Mouse (Mus musculus) layer of hippocampus, adult 11-12 months (tissue): ENCODE results near the gene Plpp6.

Experiments used
- DNase-seq: peaks from one replicate; pipeline ENCODE4 v3.0.0; 2022; ENCODE audit warnings: low spot score

Plpp6 gene

GRCm38 (mm10) chr19:28963842-28964551 lies at the start of gene Plpp6:
Gene Plpp6 (plus strand): TSS chr19:28963953.
- peak; percentile 78 for DNase-seq

DNA sequence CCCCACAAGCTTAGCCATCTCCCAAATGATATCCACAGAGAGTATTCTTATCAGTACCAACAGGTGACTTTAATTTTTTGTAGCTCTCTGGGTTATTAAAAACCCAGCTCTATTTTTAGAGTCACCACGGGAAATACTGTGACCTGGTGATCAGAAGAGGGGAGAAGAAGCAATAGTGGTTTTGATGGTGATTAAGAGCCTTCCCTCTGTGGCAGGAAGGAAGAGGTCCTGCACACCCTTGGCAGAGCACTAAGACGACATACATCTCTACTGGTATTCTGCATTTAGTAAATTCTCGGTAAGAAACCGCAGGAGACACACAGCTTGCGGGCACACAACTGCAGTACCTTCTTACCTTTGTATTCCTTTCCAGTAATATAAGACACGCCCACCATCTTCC lies 49.2 kb upstream of the Plpp6 start:
- no peak for DNase-seq

- DNase-seq: no peak
These were observed 48.0 kb upstream of the Plpp6 start for GRCm38 (mm10) chr19:28915602-28916250.

DNA sequence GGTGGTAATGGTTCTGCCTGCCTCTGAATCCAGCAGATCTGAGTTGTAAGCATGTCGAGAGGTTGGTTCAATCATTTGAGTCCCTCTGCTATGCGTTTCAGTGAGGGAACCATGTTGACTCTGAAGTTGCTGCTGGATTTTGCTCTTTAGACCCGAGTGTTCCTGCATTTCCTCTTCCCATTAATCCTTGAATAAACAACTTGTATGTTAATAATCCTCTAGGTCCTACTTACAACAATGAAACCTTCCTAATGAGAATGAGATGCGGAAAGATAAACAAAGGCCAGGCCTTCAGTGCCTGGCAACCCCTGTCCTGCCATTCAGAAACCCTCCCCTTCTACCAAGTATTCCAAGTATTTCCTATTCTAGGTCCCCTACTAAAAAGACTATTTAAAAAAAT lies 47.3 kb upstream of the Plpp6 start:
- no peak for DNase-seq

GRCm38 (mm10) chr19:28917839-28918238 lies 45.9 kb upstream of the Plpp6 start:
- no peak for DNase-seq

- DNase-seq: no peak
These were observed 37.4 kb upstream of the Plpp6 start for GRCm38 (mm10) chr19:28926366-28926765.

DNA sequence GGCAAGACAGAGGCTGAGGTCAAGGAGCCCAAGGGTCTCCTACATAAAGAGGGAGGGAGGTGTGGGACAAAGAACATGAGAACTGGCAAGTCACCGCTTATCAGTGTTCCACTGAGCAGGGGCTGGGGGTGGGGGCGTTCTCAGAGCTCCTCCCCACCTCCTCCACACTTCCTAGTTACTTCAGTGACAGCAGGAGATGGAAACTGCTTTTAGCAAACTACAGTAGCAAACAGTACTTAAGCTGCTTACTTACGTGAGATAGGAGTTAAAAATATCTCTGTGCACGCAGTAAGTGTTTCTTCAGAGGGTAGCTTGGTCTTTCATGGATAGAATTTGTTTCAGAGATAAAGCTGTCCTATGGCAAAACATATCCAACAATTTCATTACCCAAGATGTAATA lies 36.4 kb upstream of the Plpp6 start:
- no peak for DNase-seq

- DNase-seq: no peak
These were observed 34.7 kb upstream of the Plpp6 start for GRCm38 (mm10) chr19:28929034-28929433.

- no peak for DNase-seq
These were observed 28.9 kb upstream of the Plpp6 start for GRCm38 (mm10) chr19:28934897-28935296.

GRCm38 (mm10) chr19:28940135-28940874 lies 23.4 kb upstream of the Plpp6 start:
- DNase-seq: no peak

DNA sequence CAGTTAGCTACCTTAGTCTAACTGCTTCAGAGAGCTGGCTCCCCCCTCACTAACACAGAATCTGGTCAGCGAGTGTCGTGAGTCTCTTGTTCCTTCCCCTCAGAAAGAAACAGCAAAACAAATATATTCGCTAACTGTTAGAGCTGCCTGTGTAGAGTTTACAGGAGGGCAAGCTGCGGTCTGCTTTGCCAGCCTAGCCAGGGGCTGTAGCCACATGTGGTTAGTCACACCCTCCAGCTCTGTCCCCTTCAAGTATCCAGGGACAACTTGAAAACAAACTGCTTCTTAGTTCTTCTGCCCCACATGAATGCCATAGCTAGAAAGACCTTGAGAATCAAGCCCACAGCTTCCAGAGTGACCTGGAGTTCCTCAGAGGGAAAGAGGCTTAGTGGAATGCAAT lies 22.5 kb upstream of the Plpp6 start:
- no peak for DNase-seq

- DNase-seq: peak; percentile 16
These were observed 17.0 kb upstream of the Plpp6 start for GRCm38 (mm10) chr19:28946782-28947181.

- no peak for DNase-seq
These were observed 16.4 kb upstream of the Plpp6 start for GRCm38 (mm10) chr19:28947311-28947710.

GRCm38 (mm10) chr19:28951251-28951650 lies 12.5 kb upstream of the Plpp6 start:
- no peak for DNase-seq

DNA sequence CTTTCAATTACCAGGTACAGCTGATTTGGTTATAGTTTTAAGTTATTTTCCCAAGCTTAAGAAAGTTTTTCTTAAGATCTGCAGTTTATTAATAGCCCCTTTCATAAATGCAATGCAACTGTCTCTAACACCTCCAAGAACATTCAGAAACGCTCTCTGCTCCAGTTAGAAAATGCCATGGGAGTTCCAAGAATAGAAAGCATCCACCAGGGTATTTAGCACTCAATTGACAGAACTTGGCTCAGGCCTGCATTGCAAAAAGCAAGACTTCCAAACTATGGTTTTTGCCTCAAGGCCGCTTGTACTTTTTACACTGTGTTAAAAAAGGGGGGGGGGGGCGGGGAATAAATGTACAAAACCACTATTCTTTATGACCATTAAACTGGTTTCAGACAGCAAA lies 640 bp upstream of the Plpp6 start:
- DNase-seq: peak; percentile 35

DNA sequence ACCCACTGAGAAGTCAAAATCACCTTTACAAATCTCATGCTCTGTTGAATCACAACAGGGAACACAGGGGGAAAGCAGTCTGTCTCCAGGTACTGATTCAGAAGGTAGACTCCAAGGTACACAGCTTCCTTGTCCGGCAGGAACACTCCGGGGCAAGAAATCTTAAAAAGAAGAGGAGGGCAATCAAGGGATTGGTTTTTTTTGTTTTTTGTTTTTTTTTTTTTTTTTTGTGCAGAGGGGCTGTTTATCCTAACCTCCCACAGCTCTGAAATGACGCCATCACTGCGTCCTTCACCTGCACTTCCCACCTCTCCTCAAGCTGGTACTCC lies 276 bp upstream of the Plpp6 start:
- no peak for DNase-seq

GRCm38 (mm10) chr19:28964552-28964903 lies 775 bp downstream of the Plpp6 start:
- no peak for DNase-seq

DNA sequence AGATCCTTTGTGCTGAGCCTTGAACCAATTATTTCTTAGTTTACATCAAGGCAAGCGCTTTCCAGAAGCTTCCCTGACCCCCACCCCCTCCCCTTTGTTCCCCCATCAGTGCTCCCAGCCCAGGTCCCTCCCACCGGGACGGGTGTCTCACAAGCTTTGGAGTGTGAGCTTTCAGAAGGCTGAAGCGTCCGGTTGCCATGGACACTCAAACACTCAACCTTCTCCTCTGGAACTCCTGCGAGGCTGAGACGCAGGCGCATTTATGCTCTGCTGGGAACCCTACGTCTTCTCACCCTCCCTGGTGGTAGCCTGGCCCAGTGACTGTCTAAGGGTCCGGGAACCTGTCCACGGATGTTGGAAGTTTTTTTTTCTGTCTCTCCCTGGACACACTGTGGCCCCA lies 3.9 kb downstream of the Plpp6 start, which contains the start of gene 4430402I18Rik:
Gene 4430402I18Rik (minus strand): TSS at position 149 of the 400 bp plus-strand sequence.
- no peak for DNase-seq

DNA sequence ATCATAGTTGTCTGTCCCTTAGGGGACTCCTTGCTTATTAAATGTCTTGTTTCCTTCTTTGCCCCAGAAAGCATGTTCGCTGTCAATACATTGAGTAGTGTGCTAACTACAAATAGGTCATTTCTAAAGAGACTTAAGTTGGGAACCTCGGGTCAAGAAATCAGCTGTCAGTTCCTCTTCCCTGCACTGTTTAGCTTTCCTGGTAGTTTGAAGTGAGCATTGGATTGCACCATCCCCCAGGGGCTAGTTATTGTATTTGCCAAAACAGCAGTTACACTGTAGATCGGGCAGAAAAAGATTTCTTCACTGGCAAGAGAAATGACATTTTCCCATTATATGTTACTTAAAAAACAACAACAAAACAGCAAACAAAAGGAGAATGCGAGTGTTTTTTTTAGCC lies 4.4 kb downstream of the Plpp6 start:
- DNase-seq: no peak

DNA sequence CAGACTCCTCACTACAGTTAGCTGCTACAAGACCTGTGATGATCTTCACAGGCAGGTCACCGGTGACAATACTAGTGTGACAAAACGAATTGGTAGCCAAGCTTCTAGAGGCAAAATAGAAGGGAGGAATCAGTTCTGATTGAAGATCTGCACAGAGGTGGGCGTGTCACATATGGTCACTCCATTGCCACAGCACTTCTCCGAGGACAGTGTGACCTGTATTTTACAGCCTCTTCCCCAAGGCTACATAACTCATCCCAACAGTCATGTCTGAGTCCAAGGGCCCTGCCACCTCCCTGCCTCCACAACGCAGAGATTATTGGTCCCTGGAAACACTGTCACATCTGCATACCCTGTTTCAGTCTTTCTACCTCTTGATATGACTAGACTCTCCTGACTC lies 5.5 kb downstream of the Plpp6 start:
- DNase-seq: no peak

- DNase-seq: no peak
These were observed 6.5 kb downstream of the Plpp6 start for GRCm38 (mm10) chr19:28970251-28970650.

DNA sequence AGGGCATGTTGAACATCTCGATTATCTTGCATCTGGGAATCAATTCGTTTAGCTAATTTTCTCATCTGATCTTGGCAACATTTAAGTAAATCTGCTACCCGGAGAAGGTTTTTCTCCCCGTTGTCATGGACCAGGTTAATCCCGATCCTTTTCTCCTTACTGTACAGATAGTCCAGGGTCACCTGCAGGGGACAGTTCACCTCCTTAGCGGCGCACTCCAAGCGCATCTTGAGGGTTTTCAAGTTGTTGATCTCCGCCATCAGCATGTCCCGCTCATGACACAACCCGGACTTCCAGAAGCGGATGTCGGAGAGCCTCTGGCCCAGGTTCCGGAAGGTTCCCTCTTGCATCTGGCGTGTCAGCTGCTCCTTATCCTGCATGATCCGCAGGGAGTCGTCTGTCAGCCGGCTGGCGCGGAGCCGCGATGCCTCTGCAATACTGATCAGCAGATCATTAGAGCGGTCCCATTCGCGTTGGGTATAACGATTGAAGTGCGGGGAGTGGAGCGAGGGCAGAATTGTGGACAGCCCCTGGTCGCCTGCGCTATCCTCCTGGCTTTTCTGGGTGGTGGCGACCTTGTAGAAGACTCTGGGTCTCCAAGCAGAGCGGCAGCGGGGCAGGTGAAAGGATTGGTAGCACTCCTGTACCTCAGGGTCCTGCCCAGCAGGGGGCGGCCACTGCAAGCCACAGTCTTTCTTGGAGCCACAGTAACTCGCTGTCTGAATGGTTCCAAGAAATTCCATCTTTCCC lies 11.3 kb downstream of the Plpp6 start:
- peak; percentile 87 for DNase-seq

- DNase-seq: no peak
These were observed 18.9 kb downstream of the Plpp6 start for GRCm38 (mm10) chr19:28982617-28983016.
